Mouse (Mus musculus) MEL (cell line): ENCODE results near the gene Mrpl53.

Experiments used
- CTCF ChIP-seq, 3 experiments: IDR thresholded peaks in 2 of 3; conservative IDR thresholded peaks in 1 of 3; 2 replicates each; pipeline ENCODE4 v1.5.1; 2011 to 2012; ENCODE audit warnings: low read length in 3 of 3, low read depth in 2 of 3, mild to moderate bottlenecking in 2 of 3, improper control_type of control experiment in 1 of 3, inconsistent platforms in 1 of 3, mixed read lengths in 1 of 3, moderate library complexity in 1 of 3; ENCODE audit not compliant: control insufficient read depth in 1 of 3, insufficient read depth in 1 of 3, poor library complexity in 1 of 3, severe bottlenecking in 1 of 3
- POLR2A ChIP-seq, 2 experiments: IDR thresholded peaks; 2 replicates each; pipeline ENCODE4 v1.6.1; 2011 to 2012; ENCODE audit warnings: low read length in 2 of 2, mild to moderate bottlenecking in 2 of 2, control low read depth in 1 of 2, improper control_type of control experiment in 1 of 2, low read depth in 1 of 2, moderate library complexity in 1 of 2; ENCODE audit not compliant: control insufficient read depth in 1 of 2, insufficient read depth in 1 of 2, poor library complexity in 1 of 2
- POLR2AphosphoS2 ChIP-seq: IDR thresholded peaks from 2 replicates; pipeline ENCODE4 v1.6.1; 2011; ENCODE audit warnings: low read length, improper control_type of control experiment
- USF1 ChIP-seq: IDR thresholded peaks from 2 replicates; pipeline ENCODE4 v1.6.1; 2014; ENCODE audit warnings: low read depth, mild to moderate bottlenecking, inconsistent platforms, low read length, improper control_type of control experiment, moderate library complexity
- ZMIZ1 ChIP-seq: IDR thresholded peaks from 2 replicates; pipeline ENCODE4 v1.6.1; 2012; ENCODE audit warnings: low read depth, mild to moderate bottlenecking, inconsistent platforms, low read length, improper control_type of control experiment, moderate library complexity

DNA sequence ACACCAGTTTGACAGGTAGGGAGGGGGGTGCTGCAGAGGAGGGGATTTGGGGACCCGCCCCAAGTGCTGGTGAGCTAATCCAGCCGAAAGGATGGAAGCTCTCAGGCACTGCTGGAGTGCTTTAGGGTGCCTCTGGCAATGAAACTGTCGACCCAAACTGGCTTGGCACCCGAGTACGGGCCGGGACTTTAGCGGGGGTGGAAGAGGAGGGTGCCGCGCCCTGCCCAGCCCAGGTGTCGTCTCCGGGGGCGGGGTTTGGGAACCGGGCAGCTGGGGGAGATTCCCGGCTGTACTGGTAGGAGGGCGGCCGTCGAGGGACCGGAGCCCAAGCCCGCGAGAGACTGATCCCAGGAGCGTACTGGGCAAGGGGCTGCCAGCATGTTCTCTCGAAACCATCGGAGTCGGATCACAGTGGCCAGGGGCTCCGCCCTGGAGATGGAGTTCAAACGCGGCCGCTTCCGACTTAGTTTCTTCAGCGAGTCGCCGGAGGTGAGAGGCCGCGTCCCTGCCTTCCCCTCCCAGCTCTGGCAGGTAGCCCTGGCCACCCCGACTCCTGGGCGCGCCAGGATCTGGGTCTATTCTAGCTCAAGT is 26.8 kb downstream of the Mrpl53 start:
- TF ChIP-seq ZMIZ1 = no peak
- TF ChIP-seq POLR2A (IDR thresholded peaks at IDR 0.05; ENCODE audit: control insufficient read depth in 1 of 2, insufficient read depth in 1 of 2, low read depth in 1 of 2, low read length in 2 of 2, poor library complexity in 1 of 2) = no peak
- no peak for TF ChIP-seq USF1
- no peak for TF ChIP-seq CTCF (IDR thresholded peaks at IDR 0.05 in 2 of 3, conservative IDR thresholded peaks at IDR 0.05 in 1 of 3; ENCODE audit: control insufficient read depth in 1 of 3, insufficient read depth in 1 of 3, low read depth in 2 of 3, low read length in 3 of 3, poor library complexity in 1 of 3, severe bottlenecking in 1 of 3)
- TF ChIP-seq POLR2AphosphoS2 = no peak
